Mouse (Mus musculus) lung, postnatal 25 days (tissue): ENCODE data around the gene Angpt4.
A peak's percentile ranks its signal among the peaks of the same experiment; 100 is the strongest.

Source experiments
- DNase-seq: peaks from one replicate; pipeline ENCODE4 v3.0.0; 2022; ENCODE audit warnings: low spot score

Gene Angpt4

GRCm38 (mm10) chr2:151984019-151984418, 73.0 kb downstream of the Angpt4 start:
- no peak for DNase-seq

GRCm38 (mm10) chr2:151985426-151986172, 74.6 kb downstream of the Angpt4 start:
- no peak for DNase-seq

GRCm38 (mm10) chr2:151986958-151987357, 75.9 kb downstream of the Angpt4 start:
- DNase-seq = no peak

- DNase-seq = no peak
Observed at GRCm38 (mm10) chr2:151988978-151989377, 78.0 kb downstream of the Angpt4 start.

DNA sequence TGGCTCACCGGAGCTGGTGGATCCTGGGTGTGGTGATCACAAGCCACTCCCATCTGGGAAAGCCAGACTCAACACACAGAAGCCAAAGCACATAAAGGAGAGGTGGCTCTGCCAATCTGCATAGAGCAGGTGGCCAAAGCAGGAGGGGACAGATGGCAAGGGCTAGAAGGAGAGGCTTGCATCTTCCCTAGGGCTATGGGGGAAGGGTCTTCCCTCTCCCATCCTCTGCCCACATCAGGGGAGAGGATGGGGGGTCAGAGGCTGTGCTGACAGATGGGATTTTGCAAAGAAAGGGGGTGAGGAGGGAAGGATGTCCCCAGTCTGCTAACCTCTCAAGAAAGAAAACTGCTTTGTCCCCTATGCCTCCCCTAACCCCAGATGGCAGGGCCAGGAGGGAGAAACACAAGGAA, 80.0 kb downstream of the Angpt4 start:
- no peak for DNase-seq

GRCm38 (mm10) chr2:151991446-151991845, 80.4 kb downstream of the Angpt4 start:
- no peak for DNase-seq

- peak; percentile 82 for DNase-seq
Observed at GRCm38 (mm10) chr2:151994350-151995122, 83.5 kb downstream of the Angpt4 start.
